Mouse (Mus musculus) mouse trophoblast stem cell (cell line): Measurements from ENCODE around the gene Gpr19.

Source experiments
- in situ Hi-C, 2 experiments: fragments of 300-500 bp; cut with MseI, MboI; formaldehyde crosslinking; loops; 2 replicates in 1 of 2; 3 replicates in 1 of 2; pipeline ENCODE4 v1.15.1; 2025

Gpr19 gene

DNA sequence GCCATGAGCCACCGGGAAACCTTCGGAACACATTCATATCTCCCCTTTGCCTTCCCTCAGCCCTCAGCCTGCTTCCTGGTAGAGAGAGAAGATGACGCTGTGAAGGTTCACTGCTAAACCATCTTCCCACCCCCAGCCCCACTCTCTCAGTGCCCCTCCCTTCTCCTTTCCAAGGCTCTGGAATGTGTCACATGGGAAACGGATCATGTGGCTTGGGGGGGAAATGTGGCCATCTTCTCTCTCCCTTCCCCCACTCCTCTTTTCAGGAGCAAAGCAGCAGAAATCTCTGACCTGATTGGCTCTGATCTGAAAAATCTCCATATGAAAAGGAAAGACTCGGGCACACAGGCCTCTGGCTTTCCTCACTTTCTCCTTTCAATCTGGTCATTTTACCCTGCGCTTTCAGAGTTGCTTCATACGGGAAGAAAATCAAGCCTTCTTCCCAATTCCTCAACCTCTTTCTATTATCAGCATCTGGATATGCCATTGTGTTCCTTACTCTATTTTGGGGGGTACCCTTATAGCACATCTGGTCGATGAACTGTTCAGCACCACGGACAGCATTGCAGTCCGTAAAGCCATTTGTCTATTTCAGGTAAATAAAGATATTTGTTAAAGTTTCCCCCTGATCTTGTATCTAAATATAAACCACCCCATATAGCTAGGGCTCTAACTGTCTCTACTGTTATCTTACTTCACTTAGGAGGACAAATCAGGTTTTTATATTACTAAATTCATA, 10.5 kb downstream of the Gpr19 start:
- in situ Hi-C loops = no loop called here

DNA sequence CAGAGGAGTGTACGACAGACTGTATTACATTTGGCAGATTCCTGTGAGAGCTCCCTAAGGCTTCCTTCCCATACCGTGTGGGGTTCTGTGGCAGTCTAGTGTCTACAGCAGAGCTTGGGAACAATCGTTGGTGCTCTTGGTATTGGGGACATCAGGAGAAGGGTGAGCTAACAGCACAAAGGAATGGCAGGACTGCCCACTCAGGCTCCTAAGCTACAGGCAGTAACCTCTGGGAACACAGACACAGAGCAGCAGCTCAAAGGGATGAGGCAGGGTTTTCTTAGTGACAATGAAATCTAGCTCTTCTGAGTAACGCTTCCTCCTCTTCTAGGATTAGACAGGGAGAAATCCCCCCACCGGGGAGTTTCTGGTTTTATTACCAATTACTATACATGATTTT, 11.4 kb downstream of the Gpr19 start:
- in situ Hi-C loops = no loop called here

- in situ Hi-C loops = no loop called here
Observed at GRCm38 (mm10) chr6:134886475-134886874, 11.9 kb downstream of the Gpr19 start.

GRCm38 (mm10) chr6:134885515-134885914, 12.9 kb downstream of the Gpr19 start:
- in situ Hi-C loops = no loop called here

- in situ Hi-C loops = no loop called here
Observed at GRCm38 (mm10) chr6:134883661-134884060, 14.7 kb downstream of the Gpr19 start.

DNA sequence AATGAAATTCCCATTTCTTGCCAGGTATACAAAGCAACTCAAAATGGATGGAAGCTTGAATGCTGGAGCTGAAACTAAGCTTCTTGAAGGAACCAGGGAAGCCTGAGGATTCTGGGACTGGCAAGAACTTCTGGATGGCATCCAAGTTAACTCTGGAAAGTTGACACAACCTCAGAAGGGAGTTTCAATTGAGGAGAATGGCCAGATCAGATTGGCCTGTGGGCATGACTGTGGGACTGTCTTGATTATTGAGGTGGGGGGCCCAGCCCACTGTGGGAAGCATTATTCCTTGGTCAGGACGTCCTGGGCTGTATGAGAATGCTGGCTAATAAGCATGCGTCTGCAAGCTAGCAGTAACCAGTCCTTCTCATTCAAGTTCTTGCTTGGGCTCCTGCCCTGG, 18.3 kb downstream of the Gpr19 start:
- in situ Hi-C loops = no loop called here

GRCm38 (mm10) chr6:134879556-134879955, 18.8 kb downstream of the Gpr19 start:
- in situ Hi-C loops = loop anchor here in 1 of 2 experiments (5.0 kb wide), 1 partner anchor 73 kb away; no protein-coding TSS in a partner anchor

- in situ Hi-C loops = loop anchor here in 1 of 2 experiments (5.0 kb wide), 1 partner anchor 74 kb away; no protein-coding TSS in a partner anchor
Observed at GRCm38 (mm10) chr6:134877892-134878291, 20.5 kb downstream of the Gpr19 start.

DNA sequence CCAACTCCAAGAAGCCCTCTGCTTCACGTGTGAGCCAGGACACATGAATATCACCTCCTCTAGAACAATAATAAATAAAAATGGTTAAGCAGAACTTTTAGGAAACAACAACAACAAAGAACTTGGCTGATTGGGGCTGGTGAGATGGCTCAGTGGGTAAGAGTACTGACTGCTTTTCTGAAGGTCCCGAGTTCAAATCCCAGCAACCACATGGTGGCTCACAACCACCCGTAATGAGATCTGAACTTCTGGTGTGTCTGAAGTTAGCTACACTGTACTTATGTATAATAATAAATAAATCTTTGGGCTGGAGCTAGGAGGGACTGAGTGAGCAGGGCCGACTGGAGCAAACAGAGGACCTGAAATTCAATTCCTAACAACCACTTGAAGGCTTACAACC, 21.1 kb downstream of the Gpr19 start:
- in situ Hi-C loops = loop anchor here in 1 of 2 experiments (5.0 kb wide), 1 partner anchor 75 kb away; no protein-coding TSS in a partner anchor

- in situ Hi-C loops = loop anchor here in 1 of 2 experiments (5.0 kb wide), 1 partner anchor 76 kb away; no protein-coding TSS in a partner anchor
Observed at GRCm38 (mm10) chr6:134876795-134877194, 21.6 kb downstream of the Gpr19 start.

- in situ Hi-C loops = no loop called here
Observed at GRCm38 (mm10) chr6:134873018-134873417, 25.4 kb downstream of the Gpr19 start.

DNA sequence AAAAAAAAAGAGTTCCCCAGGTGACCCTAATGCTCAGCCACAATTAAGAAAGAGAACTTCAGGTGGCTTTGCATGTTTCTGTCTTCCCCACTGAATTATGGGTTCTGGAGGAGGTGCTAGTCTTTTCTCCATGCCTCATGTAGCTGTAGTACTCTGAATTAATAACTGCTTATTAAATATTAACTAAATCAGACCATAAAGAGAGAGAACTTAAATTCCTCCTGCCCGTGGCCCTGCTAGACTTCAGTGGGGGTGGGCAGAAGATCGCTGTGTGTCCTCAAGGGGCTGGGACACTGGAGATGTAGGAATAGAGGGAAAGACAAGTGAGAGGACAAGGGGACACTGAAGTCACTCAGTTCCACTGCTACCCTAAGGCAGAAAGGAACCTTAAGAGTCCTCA, 26.1 kb downstream of the Gpr19 start:
- in situ Hi-C loops = no loop called here

GRCm38 (mm10) chr6:134870887-134871286, 27.5 kb downstream of the Gpr19 start:
- in situ Hi-C loops = no loop called here

GRCm38 (mm10) chr6:134870209-134870742, 28.1 kb downstream of the Gpr19 start:
- in situ Hi-C loops = no loop called here

DNA sequence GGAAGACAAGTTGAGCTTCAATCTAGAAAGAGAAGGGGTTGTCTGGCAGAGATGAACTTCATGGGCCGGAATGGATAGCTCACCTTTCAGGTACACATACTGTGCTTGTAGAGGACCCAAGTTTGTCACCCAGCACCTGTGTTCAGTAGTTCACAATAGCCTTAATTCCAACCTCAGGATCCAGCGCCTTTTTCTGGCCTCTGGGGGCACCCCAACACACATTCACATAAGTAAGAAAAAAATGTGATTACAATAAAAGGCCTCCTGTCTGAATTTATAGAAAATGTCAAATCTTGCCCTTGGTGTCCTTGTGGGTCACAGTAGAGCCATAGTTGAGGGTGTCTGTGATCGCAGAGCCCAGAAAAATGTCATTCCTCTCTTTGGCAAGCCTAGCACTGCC, 31.1 kb downstream of the Gpr19 start:
- in situ Hi-C loops = no loop called here

- in situ Hi-C loops = no loop called here
Observed at GRCm38 (mm10) chr6:134866113-134866512, 32.3 kb downstream of the Gpr19 start.

DNA sequence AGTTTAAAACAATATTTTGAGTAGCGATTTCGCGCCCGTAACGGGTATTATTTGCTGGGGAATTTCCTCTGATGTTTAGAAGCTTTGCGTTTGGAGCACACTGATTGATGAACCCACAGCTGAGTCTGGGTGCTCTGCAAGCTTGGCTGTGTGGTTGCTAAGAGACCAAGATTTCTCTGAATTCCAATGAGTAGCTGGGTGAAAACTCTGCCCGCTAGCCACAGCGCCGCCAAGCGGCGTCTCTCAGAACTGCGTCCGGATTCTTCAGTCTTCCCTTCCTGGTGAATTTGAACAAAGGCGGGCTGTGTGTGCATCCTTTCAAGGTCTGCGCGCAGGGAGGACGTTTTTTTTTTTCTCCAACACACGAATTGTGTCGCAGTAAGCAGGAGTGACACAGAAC, 35.2 kb downstream of the Gpr19 start:
- in situ Hi-C loops = no loop called here

GRCm38 (mm10) chr6:134862671-134863104, 35.7 kb downstream of the Gpr19 start:
- in situ Hi-C loops = no loop called here

- in situ Hi-C loops = no loop called here
Observed at GRCm38 (mm10) chr6:134861386-134861785, 37.0 kb downstream of the Gpr19 start.

DNA sequence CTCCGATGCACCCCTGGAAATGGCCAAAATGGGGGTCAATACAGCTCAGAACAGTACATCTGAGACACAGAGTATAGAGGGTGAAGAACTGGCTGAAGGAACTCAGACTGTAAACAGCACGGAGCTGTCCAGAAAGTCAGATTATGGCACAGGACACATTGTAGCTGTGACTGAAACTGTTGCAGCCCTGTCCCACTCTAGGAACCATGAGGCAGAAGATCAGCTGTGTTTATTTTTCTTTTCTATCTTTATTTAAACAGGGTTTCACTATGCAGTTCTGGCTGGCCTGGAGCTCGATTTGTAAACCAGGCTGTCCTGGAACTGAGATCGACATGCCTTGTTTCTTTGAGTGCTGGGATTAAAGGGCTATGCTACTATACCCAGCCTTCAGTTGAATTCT, 38.1 kb downstream of the Gpr19 start:
- in situ Hi-C loops = no loop called here

DNA sequence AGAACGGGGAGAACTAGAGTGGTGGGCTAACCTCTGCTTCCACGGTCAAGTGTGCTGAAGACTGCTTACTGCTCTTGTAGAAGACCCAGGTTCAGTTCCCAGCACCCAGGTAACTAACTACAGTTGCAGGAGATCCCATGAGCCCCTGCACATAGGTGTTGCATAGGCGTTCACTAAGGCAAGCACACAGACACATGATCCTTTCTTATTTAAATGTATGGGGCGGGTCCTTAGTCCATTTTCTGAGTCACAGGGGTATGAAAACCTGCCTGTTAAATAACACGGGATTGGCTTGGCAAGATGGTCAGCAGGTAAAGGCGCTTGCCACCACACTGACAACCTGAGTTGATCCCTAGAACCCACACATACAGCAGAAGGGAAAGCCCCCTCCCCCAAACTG, 39.4 kb downstream of the Gpr19 start:
- in situ Hi-C loops = no loop called here

- in situ Hi-C loops = no loop called here
Observed at GRCm38 (mm10) chr6:134855926-134856325, 42.5 kb downstream of the Gpr19 start.

DNA sequence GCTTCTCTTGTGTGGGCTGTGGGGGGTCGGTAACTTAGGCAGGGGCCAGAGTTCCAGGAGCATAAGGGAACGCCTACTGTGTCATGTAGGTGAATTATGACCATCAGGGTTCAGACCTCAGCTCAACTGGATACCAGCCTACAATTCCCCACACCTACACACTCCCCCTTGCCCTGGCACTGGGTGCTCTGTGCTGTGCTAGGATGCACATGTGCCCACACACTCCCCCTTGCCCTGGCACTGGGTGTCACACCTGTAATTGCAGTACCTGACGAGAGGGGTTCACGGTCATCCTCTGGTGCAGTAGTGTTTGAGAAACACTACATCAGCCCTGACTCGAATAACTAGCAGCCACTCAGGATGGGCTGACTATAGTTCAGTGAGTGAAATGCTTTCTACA, 43.6 kb downstream of the Gpr19 start:
- in situ Hi-C loops = no loop called here
